In the genomic region with DNA sequence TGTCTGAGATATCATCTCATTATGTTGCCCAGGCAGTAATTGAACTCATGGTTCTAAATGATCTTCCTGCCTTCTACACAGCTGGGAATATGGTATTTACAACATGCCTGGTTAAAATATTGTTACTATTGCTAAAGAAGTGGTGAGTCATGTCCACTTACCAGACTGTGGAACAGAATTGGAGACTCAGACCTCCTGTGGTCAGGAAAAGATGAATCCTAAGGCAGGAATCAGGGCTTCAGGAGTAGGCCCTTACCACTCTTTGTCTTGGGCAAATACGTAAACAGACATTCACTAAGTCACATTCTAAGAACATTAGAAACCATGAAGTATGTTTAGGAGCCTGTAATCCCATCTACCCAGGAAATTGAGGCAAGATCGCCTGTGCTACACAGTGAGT, we compare ENCODE assay signal across 41 mouse cellular contexts. TPM values are rescaled to one million over a fixed set of nuclear protein-coding genes. Genes with fewer than 3 reads are reported as not detected.
"Had no signal": no experiment of that assay in that cellular context is flagged by ENCODE, and none has a peak within 500 bp of the region (broad histone marks: within the 10 kb centered on the region; RNA-seq: fewer than 3 reads in every experiment).

No protein-coding gene starts in this region.

- H3K4me3 ChIP-seq: gastrocnemius, adult 2 months; heart, embryonic 10.5 days; heart, embryonic 12.5 days; hindbrain, embryonic 10.5 days; hindbrain, embryonic 12.5 days; intestine, embryonic 15.5 days; kidney, embryonic 15.5 days; limb, embryonic 13.5 days; limb, embryonic 15.5 days; liver, embryonic 12.5 days had no signal

- H3K9me3 ChIP-seq: heart, embryonic 10.5 days; heart, embryonic 12.5 days; hindbrain, embryonic 10.5 days; hindbrain, embryonic 12.5 days; intestine, embryonic 15.5 days; kidney, embryonic 15.5 days; limb, embryonic 13.5 days; limb, embryonic 15.5 days; liver, embryonic 12.5 days had no signal

- ATAC-seq: hindbrain, embryonic 16.5 days; inflammation-experienced regulatory T-cells, adult 6 months; intestine, embryonic 15.5 days; intestine, postnatal 0 days; liver, embryonic 12.5 days had no signal

- H3K4me2 ChIP-seq: heart, embryonic 12.5 days; hindbrain, embryonic 12.5 days; hindbrain, embryonic 14.5 days; intestine, embryonic 15.5 days; kidney, embryonic 15.5 days; limb, embryonic 13.5 days; limb, embryonic 15.5 days; liver, embryonic 12.5 days had no signal

- H3K27me3 ChIP-seq: heart, embryonic 12.5 days; hindbrain, embryonic 12.5 days; intestine, embryonic 15.5 days; kidney, embryonic 15.5 days; limb, embryonic 13.5 days; limb, embryonic 15.5 days; liver, embryonic 12.5 days had no signal

- H3K27ac ChIP-seq: gastrocnemius, adult 2 months; heart, embryonic 10.5 days; hindbrain, embryonic 10.5 days; hindbrain, embryonic 12.5 days; hindbrain, embryonic 14.5 days; intestine, embryonic 15.5 days; kidney, embryonic 15.5 days; kidney, postnatal 0 days; limb, embryonic 13.5 days; limb, embryonic 15.5 days; liver, embryonic 12.5 days had no signal

- H3K9ac ChIP-seq: heart, embryonic 12.5 days; hindbrain, embryonic 12.5 days; hindbrain, embryonic 14.5 days; intestine, embryonic 15.5 days; kidney, embryonic 15.5 days; limb, embryonic 13.5 days; limb, embryonic 15.5 days; liver, embryonic 12.5 days had no signal

- H3K4me1 ChIP-seq: heart, embryonic 10.5 days; heart, embryonic 12.5 days; hindbrain, embryonic 10.5 days; hindbrain, embryonic 12.5 days; intestine, embryonic 15.5 days; kidney, embryonic 15.5 days; limb, embryonic 13.5 days; limb, embryonic 15.5 days; liver, embryonic 12.5 days had no signal

- DNase-seq: gastrocnemius, adult 2 months; gastrocnemius, postnatal 10 days; gastrocnemius, postnatal 25 days; heart, adult 18-20 months; heart, postnatal 10 days; heart, postnatal 4 days; kidney, adult 2 months; kidney, adult 9 months; kidney, postnatal 14 days; kidney, postnatal 36 days; layer of hippocampus, adult 9-11 months; layer of hippocampus, postnatal 36 days; left cerebral cortex, postnatal 4 days had no signal

RNA-seq across cellular contexts. Expression of a gene that starts 20.3 kb away (rescaled TPM):
- total RNA-seq: gastrocnemius, adult 2 months; gastrocnemius, postnatal 10 days; gastrocnemius, postnatal 25 days; gastrocnemius, postnatal 4 days; granulocyte monocyte progenitor cell, adult 5-6 weeks; heart, adult 18-20 months; heart, adult 8-10 months; heart, postnatal 10 days; heart, postnatal 25 days; heart, postnatal 4 days; layer of hippocampus, adult 18-20 months; layer of hippocampus, adult 8-10 months; layer of hippocampus, postnatal 14 days; layer of hippocampus, postnatal 36 days; left cerebral cortex, adult 18-20 months; left cerebral cortex, postnatal 25 days; left cerebral cortex, postnatal 4 days; liver, adult 2 months had no signal
- polyA plus RNA-seq: heart, embryonic 10.5 days; heart, embryonic 12.5 days; heart, embryonic 14.5 days; heart, embryonic 16.5 days; hindbrain, embryonic 10.5 days; hindbrain, embryonic 12.5 days; hindbrain, embryonic 14.5 days; hindbrain, embryonic 16.5 days; inflammation-experienced regulatory T-cells, adult 6 months; intestine, embryonic 15.5 days; intestine, postnatal 0 days; kidney, adult 2 months; kidney, embryonic 15.5 days; kidney, postnatal 0 days; large intestine, adult 2 months; limb, embryonic 11.5 days; limb, embryonic 13.5 days; limb, embryonic 15.5 days; liver, adult 2 months; liver, embryonic 12.5 days had no signal

RNA-seq across cellular contexts. Expression of a gene that starts 49.5 kb away (rescaled TPM):
- total RNA-seq: granulocyte monocyte progenitor cell, adult 5-6 weeks; heart, adult 8-10 months; heart, postnatal 25 days; liver, adult 2 months had no signal
- polyA plus RNA-seq: inflammation-experienced regulatory T-cells, adult 6 months; kidney, adult 2 months; liver, adult 2 months had no signal
